Mouse (Mus musculus) embryonic facial prominence, embryonic 11.5 days (tissue): ENCODE measurements around the gene Hivep2. TPM values are rescaled to one million over a fixed set of nuclear protein-coding genes. Genes with fewer than 3 reads are reported as not detected.

Source experiments
- polyA plus RNA-seq: library from polyadenylated mRNA; unstranded; fragments of >200 nt; fragmentation: Nextera tagmentation; extraction: Ambion mirVana; gene quantifications from 2 replicates; pipeline ENCODE4 v1.2.1, GENCODE M21; 2014

Hivep2 gene
- polyA plus RNA-seq, 1 experiment from 2014 or later = 4.4 TPM

Other genes starting within 250 kb of the Hivep2 start
- gene Aig1, start 97.1 kb upstream of the Hivep2 start, polyA plus RNA-seq = 22.6 and 26.5 TPM in 2 replicates